Mouse (Mus musculus) neural tube, embryonic 14.5 days (tissue): ENCODE measurements at regions not wholly inside any gene's neighbourhood (a gene's known extent, or its start where the extent isn't known, plus 50 kb on each side); places are given as distances from the start of the nearest gene placed in this dataset.

ENCODE experiments used
- ATAC-seq: fragments of 200-750 bp; cut with Nextera tagmentation; 2 replicates; pipeline ENCODE4 v1.8.0; 2017; ENCODE audit warnings: low read depth, mild to moderate bottlenecking, moderate TSS enrichment, moderate library complexity
- H3K27ac ChIP-seq: fragments of 300-500 bp; sonication (generic); 2 replicates; pipeline ENCODE4 v1.5.1; 2014; ENCODE audit warnings: low read depth, mild to moderate bottlenecking, control low read depth, low read length, moderate library complexity, mixed read lengths
- H3K27me3 ChIP-seq: fragments of 300-500 bp; sonication (generic); 2 replicates; pipeline ENCODE4 v1.6.1; 2014; ENCODE audit warnings: low read length; ENCODE audit not compliant: control insufficient read depth, insufficient read depth
- H3K36me3 ChIP-seq: fragments of 300-500 bp; sonication (generic); 2 replicates; pipeline ENCODE4 v1.6.1; 2014; ENCODE audit warnings: low read length, mixed read lengths; ENCODE audit not compliant: control insufficient read depth, insufficient read depth
- H3K4me1 ChIP-seq: fragments of 300-500 bp; sonication (generic); 2 replicates; pipeline ENCODE4 v1.6.1; 2014; ENCODE audit warnings: low read length; ENCODE audit not compliant: control insufficient read depth, insufficient read depth
- H3K4me2 ChIP-seq: fragments of 300-500 bp; sonication (generic); 2 replicates; pipeline ENCODE4 v1.6.1; 2014; ENCODE audit warnings: mild to moderate bottlenecking, low read depth, low read length, control low read depth
- H3K4me3 ChIP-seq: fragments of 300-500 bp; sonication (generic); 2 replicates; pipeline ENCODE4 v1.5.1; 2014; ENCODE audit warnings: low read depth, low read length, control low read depth, mixed read lengths
- H3K9ac ChIP-seq: fragments of 300-500 bp; sonication (generic); replicated peaks from 2 replicates; pipeline ENCODE4 v1.6.1; 2014; ENCODE audit warnings: low read depth, mild to moderate bottlenecking, control low read depth, low read length, mixed read lengths
- H3K9me3 ChIP-seq: fragments of 300-500 bp; sonication (generic); 2 replicates; pipeline ENCODE4 v1.6.1; 2016; ENCODE audit warnings: low read length; ENCODE audit not compliant: control insufficient read depth
- WGBS: fragments of 180-500 bp; shearing (Covaris S2); extraction: QIAGEN DNeasy Blood & Tissue Kit; methylation state at CpG from one replicate; pipeline ENCODE4 v1.1.7; 2014; 5-methylcytosine and 5-hydroxymethylcytosine counted together

DNA sequence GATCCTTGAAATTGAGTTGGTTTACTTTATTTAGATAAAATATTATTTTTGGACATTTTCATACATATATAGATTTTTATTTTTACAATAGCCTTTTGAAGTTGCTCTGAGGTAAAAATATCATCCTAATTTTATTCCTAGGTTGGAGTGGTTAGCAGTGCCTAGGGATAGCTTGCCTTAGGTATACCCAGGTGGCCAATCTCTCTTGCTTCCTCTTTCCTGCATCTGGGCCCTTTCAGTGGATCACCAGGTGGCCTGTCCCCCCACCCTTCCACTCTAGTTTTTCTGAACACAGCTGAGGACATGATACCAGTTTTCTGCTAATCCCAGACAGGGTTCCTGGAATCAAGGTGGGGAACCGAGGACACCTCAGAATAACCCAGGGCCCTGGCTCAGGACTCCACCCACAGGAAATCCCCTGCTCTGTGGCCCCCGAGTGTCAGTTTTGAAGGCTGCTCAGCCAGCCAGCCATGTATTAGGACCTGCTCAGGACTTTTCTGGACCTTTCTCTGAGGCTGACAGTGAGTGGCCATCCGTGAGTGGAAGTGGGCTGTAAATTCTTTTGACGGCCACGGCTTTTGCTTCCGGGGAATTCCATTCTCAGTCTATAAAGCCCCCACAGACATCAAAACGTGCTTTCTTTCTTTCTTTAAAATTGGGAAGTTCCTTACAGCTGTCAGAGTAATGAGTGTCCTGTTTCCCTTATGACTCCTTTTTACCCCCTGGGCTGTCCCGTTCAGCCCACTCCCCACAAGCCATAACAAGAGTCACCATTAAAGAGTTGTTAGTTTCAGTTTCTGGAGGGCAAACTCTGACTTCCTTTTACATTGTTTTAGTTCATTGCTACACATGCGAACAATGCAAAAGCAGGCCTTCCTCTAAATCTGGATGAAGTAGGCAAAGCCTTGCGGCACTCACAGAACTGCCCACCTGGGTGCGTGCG, 87.8 kb upstream of the Ccnd2 start:
- ATAC-seq = no peak
- Histone ChIP-seq H3K4me2 (no peak overlapping the region), H3K27ac (no peak overlapping the region), H3K36me3 (no peaks in the 10 kb centered on the region), H3K9ac (no peak overlapping the region), H3K4me3 (no peak overlapping the region), H3K9me3 (no peaks in the 10 kb centered on the region), H3K4me1 (no peaks in the 10 kb centered on the region), H3K27me3 (no peaks in the 10 kb centered on the region)
- 53% methylated on average over 12 of the region's 12 CpGs for WGBS

DNA sequence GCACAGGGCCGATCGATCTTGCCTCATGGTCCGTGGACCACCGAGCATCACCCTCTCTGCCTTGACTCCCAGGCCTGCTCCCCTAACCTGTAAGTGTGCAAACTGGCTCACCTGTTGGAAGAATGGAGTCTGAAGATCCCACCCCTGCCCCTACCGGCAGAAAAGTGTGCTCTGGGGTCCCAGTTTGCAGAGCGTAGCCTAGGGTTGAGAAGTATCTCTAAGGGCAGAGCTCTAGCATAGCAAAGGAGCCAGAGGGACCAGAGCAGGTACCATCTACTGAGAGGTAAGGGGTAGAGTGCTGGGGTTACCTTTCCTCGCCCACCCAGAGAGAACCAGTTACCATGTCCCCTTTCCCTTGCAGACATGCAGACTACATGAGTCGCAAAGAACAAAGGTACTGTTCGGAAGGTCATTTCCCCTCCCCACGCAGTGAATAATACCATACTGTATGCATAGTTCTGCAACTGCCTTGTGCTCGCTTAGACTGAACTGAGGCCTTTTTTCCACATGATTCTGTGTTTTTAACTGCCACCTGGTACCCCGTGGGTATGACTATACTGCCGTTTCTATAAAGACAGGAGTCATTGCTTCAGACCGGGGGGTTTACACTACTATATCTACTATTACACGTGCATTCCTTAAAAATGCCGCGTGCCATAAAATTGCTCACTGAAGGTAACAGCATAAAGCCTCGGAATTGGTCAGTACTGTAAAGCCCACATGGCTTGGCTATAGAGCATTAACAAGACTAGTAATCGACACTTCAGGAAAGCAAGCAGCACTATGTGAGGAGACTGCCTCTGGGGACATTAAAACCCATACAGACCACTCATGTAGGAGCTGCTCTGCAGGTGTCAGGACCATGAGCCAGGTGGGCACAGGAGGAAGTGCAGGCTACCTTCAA, 88.7 kb upstream of the Ccnd2 start:
- no peaks in the 10 kb centered on the region for H3K9me3 ChIP-seq
- H3K27ac ChIP-seq = no peak overlapping the region
- no peak overlapping the region for H3K9ac ChIP-seq
- H3K27me3 ChIP-seq = no peaks in the 10 kb centered on the region
- no peaks in the 10 kb centered on the region for H3K36me3 ChIP-seq
- no peaks in the 10 kb centered on the region for H3K4me1 ChIP-seq
- no peak for ATAC-seq
- WGBS = 85% methylated on average over 19 of the region's 19 CpGs
- no peak overlapping the region for H3K4me3 ChIP-seq
- no peak overlapping the region for H3K4me2 ChIP-seq

DNA sequence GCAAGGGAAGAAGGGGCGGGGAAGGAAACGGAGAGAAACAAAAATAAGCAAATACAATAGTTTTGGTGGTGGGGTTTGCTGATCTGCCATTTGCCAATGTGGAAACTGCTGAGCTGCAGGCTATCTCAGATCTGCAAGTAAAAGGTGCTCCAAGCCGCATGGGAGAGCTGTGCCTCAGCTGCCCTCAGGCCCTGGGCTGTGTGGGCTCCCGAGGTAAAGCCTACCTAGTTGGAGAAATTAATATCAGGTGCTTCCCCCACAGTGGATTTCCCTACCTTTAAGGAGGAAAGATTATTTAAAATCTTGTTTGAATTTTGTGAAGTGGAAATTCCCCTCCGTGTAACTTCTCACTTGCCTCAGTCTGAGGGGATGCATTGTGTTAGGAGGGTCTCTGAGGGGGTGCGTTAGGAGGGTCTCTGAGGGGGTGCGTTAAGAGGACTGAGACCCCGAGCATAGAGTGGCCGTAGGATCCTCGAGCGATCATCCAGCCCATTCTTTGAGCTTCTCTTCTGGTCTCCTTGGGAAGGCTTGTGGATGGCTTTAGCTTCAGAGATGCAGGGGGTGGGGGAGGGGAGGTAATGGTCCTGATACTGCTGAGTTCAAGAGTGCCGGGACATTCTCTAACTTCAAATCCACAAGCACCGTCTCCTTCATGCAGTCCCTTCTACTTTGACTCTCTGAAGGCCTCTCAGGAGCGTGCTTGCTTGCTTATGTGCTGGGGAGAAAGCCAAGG, 89.9 kb upstream of the Ccnd2 start:
- Histone ChIP-seq H3K4me2 (no peak overlapping the region), H3K9me3 (no peaks in the 10 kb centered on the region), H3K36me3 (no peaks in the 10 kb centered on the region), H3K4me3 (no peak overlapping the region), H3K27ac (no peak overlapping the region), H3K9ac (no peak overlapping the region), H3K4me1 (no peaks in the 10 kb centered on the region), H3K27me3 (no peaks in the 10 kb centered on the region)
- 71% methylated on average over 14 of the region's 14 CpGs for WGBS
- no peak for ATAC-seq

DNA sequence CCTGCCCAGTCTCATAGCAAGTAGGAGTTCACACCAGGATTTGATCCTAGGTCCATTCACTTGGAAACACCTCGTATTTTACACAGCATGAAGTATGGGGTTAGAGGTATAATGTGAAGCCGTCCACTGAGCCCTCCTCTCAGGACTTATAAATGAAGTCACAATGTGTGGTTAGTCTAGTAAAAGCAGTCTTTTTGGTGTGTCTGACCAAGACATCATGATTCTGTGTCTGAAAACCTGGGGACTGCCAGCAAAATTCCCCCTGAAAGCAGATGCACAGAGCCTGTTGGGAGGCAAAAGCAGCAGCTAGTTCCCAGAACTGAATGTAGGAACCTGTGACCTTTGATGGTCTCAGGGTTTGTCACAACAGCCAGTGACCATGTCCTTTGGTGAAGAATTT, 91.0 kb upstream of the Ccnd2 start:
- H3K27me3 ChIP-seq = no peaks in the 10 kb centered on the region
- no peaks in the 10 kb centered on the region for H3K4me1 ChIP-seq
- H3K4me2 ChIP-seq = no peak overlapping the region
- 81% methylated on average over 2 of the region's 2 CpGs for WGBS
- H3K36me3 ChIP-seq = no peaks in the 10 kb centered on the region
- H3K9ac ChIP-seq = no peak overlapping the region
- no peak overlapping the region for H3K4me3 ChIP-seq
- no peak for ATAC-seq
- no peaks in the 10 kb centered on the region for H3K9me3 ChIP-seq
- no peak overlapping the region for H3K27ac ChIP-seq

DNA sequence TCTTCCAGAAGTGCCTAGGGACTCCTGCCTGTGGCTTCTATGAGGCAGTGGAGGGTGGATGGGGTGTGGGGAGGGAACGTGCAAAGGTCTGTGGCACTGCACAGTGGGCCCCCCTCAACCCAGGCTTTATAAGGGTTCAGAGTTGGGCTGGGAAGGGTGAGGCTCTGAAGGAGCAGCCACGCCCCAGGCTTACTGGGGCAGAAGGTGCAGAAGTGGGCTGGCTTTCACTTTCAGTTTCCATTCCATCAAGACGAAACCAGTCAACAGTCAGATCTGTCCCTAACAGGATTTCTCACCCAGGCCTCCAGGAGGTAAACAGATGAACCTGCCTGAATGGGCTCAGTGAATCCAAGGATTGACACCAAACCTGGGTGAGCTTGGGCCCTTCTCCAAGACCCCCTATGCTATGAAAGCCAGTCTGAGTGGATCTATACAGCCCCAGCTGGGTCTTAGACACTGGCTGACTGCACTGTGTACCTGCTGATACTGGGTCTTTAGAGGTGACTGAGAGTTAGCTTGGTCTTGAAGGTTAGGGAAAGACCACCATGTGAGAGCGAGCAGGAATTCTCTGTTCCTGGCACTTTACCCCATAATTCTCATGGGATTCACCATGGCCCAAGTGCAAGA, 93.9 kb upstream of the Ccnd2 start:
- Histone ChIP-seq H3K9me3 (no peaks in the 10 kb centered on the region), H3K9ac (no peak overlapping the region), H3K4me2 (no peak overlapping the region), H3K27me3 (no peaks in the 10 kb centered on the region), H3K36me3 (no peaks in the 10 kb centered on the region), H3K4me1 (peaks cover 2% of the 10 kb centered on the region; the same call in 1 of the 2 replicates), H3K4me3 (no peak overlapping the region), H3K27ac (no peak overlapping the region)
- ATAC-seq = no peak
- 77% methylated on average over 4 of the region's 4 CpGs for WGBS

DNA sequence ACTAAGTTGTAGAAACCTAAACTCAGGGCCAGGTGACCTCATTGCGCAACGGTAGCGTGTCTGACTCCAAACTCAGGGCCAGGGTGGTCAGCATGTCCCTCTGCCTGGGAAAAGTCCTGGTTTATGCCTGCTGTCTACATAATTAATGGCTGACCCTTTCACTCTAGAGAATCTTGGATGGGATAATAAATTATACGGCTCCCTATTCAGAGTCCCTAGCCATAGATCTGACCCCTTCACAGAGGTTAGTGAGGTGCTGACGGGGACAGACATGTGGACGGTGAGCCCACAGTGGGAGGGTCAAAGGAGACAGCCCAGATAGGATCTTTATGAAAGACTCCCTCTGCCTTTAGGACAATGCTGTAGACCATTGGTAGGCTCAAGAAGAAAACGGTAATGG, 94.7 kb upstream of the Ccnd2 start:
- 25% methylated on average over 7 of the region's 7 CpGs for WGBS
- no peaks in the 10 kb centered on the region for H3K27me3 ChIP-seq

DNA sequence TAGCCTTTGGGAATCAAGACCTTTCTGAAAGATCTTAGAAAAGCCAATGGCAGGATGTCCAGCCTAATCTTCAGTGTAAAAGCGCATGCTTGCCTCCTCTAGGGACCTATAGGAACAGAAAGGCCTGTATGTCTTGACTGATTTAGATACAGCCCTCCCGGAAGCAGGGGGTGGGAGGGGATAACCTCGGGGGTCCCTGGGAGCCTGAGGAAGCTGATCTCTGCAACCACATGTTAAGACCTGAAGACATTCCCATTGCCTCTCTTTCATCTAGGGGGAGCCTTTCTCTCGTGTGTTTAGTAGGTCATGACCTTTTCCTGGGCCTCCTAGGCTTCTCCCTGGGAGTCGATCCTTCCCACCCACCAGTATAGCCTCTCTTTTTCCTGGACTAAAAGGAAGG, 95.3 kb upstream of the Ccnd2 start:
- H3K9ac ChIP-seq = no peak overlapping the region
- no peak overlapping the region for H3K27ac ChIP-seq
- H3K4me2 ChIP-seq = no peak overlapping the region
- H3K36me3 ChIP-seq = no peaks in the 10 kb centered on the region
- no peak for ATAC-seq
- no peak overlapping the region for H3K4me3 ChIP-seq
- WGBS = 22% methylated on average over 5 of the region's 5 CpGs
- no peaks in the 10 kb centered on the region for H3K27me3 ChIP-seq
- peaks cover 4% of the 10 kb centered on the region; the same call in 1 of the 2 replicates for H3K4me1 ChIP-seq
- no peaks in the 10 kb centered on the region for H3K9me3 ChIP-seq

More for the DNA sequence above, 94.7 kb upstream of the Ccnd2 start:
- no peak overlapping the region for H3K4me3 ChIP-seq
- no peak overlapping the region for H3K9ac ChIP-seq
- no peak overlapping the region for H3K27ac ChIP-seq
- no peak for ATAC-seq
- H3K4me2 ChIP-seq = no peak overlapping the region
- H3K9me3 ChIP-seq = no peaks in the 10 kb centered on the region
- no peaks in the 10 kb centered on the region for H3K36me3 ChIP-seq
- H3K4me1 ChIP-seq = peaks cover 4% of the 10 kb centered on the region; the same call in 1 of the 2 replicates

DNA sequence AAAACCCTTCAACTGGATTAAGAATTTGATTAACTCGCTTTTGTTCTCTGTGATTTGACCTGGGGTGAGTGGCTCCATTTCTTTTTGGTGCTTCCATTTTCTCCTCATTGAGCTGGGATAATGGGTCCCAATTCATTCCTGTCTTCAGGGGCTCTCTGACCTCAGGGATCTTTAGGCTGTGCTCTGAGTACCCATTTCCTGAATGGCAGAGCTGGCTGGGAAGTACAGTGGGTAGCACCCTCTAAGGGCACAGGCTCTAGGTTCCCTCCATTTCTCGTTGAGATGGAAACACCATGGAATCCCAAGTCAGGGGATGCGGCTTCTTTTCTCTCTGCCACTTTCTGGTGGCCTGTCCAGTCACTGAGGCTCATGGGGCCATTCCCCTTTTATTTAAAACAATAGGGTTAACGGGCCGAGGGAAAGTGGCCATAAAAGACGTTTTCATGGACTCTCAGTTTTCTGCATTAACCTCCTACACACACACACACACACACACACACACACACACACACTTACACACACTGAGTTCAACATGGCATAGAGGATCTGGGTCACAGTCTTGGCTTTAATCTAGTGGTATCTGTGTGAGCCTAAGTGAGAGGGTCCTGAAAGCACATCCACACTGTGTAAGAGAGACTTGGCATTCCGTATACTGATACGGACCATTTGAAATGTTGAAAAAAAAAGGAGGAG, 98.3 kb upstream of the Ccnd2 start:
- H3K9ac ChIP-seq = no peak overlapping the region
- 5% methylated on average over 8 of the region's 8 CpGs for WGBS
- no peak overlapping the region for H3K4me2 ChIP-seq
- ATAC-seq = no peak
- H3K27ac ChIP-seq = no peak overlapping the region
- no peak overlapping the region for H3K4me3 ChIP-seq
- H3K9me3 ChIP-seq = no peaks in the 10 kb centered on the region
- no peaks in the 10 kb centered on the region for H3K27me3 ChIP-seq
- peaks cover 4% of the 10 kb centered on the region; the same call in 1 of the 2 replicates for H3K4me1 ChIP-seq
- no peaks in the 10 kb centered on the region for H3K36me3 ChIP-seq
